Mouse (Mus musculus): ENCODE data around the gene Ralb.

GRCm38 (mm10) chr1:119421576-119422421 is 82.8 kb downstream of the Ralb start, which contains the start of gene Inhbb:
- TF ChIP-seq POLR2A (IDR thresholded peaks at IDR 0.05; ENCODE audit: low read depth, low read length) (no peak), CTCF (conservative IDR thresholded peaks at IDR 0.05; ENCODE audit: insufficient read depth, insufficient read length, low read depth, low read length) (no peak)

Measured in kidney, adult 2 months (tissue).